Mouse (Mus musculus) liver, embryonic 14.5 days (tissue): ENCODE data around the gene 4930402H24Rik. TPM values are rescaled to one million over a fixed set of nuclear protein-coding genes. Genes with fewer than 3 reads are reported as not detected.

ENCODE experiments used
- ATAC-seq: fragments of 200-750 bp; cut with Nextera tagmentation; 2 replicates; pipeline ENCODE4 v1.8.0; 2017; ENCODE audit warnings: moderate number of reproducible peaks, mild to moderate bottlenecking, moderate library complexity; ENCODE audit not compliant: insufficient read depth
- DNase-seq, 3 experiments: peaks; one replicate each; pipeline ENCODE4 v3.0.0-alpha.2; 2012 to 2013; ENCODE audit warnings: low read depth in 3 of 3, low spot score in 3 of 3
- H3K27ac ChIP-seq: fragments of 300-500 bp; sonication (generic); 2 replicates; pipeline ENCODE4 v1.5.1; 2014; ENCODE audit warnings: moderate library complexity, mild to moderate bottlenecking, control low read depth, inconsistent platforms
- H3K27me3 ChIP-seq: fragments of 300-500 bp; sonication (generic); 2 replicates; pipeline ENCODE4 v1.6.1; 2014; ENCODE audit warnings: mild to moderate bottlenecking, low read length, moderate library complexity; ENCODE audit not compliant: control insufficient read depth, insufficient read depth
- H3K36me3 ChIP-seq: fragments of 300-500 bp; sonication (generic); replicated peaks from 2 replicates; pipeline ENCODE4 v1.6.1; 2014; ENCODE audit warnings: low read depth; ENCODE audit not compliant: control insufficient read depth, insufficient read depth
- H3K4me1 ChIP-seq, 2 experiments: fragments of 200-500 bp in 1 of 2; fragments of 300-500 bp in 1 of 2; sonication (generic) in 1 of 2; replicated peaks; 2 replicates each; pipeline ENCODE4 v1.6.1; 2012 to 2014; ENCODE audit warnings: antibody characterized with exemption in 1 of 2, inconsistent platforms in 1 of 2, low read length in 1 of 2; ENCODE audit not compliant: control insufficient read depth in 2 of 2, insufficient read depth in 2 of 2
- H3K4me2 ChIP-seq: fragments of 300-500 bp; sonication (generic); 2 replicates; pipeline ENCODE4 v1.6.1; 2014; ENCODE audit warnings: low read depth, mild to moderate bottlenecking, control low read depth, moderate library complexity
- H3K4me3 ChIP-seq, 2 experiments: fragments of 200-500 bp in 1 of 2; fragments of 300-500 bp in 1 of 2; sonication (generic) in 1 of 2; 2 replicates each; pipeline ENCODE4 v1.5.1; 2012 to 2014; ENCODE audit warnings: low read depth in 2 of 2, low read length in 2 of 2, mild to moderate bottlenecking in 2 of 2, control low read depth in 1 of 2, inconsistent platforms in 1 of 2, moderate library complexity in 1 of 2; ENCODE audit not compliant: insufficient read depth in 1 of 2
- H3K9ac ChIP-seq: fragments of 300-500 bp; sonication (generic); replicated peaks from 2 replicates; pipeline ENCODE4 v1.6.1; 2014; ENCODE audit warnings: mild to moderate bottlenecking, control low read depth, moderate library complexity
- H3K9me3 ChIP-seq: fragments of 300-500 bp; sonication (generic); 2 replicates; pipeline ENCODE4 v1.6.1; 2016; ENCODE audit warnings: low read length, mixed read lengths; ENCODE audit not compliant: control insufficient read depth
- CTCF ChIP-seq: IDR thresholded peaks from 2 replicates; pipeline ENCODE4 v1.5.1; 2016; ENCODE audit warnings: antibody characterized with exemption, low read depth, control low read depth
- EP300 ChIP-seq: IDR thresholded peaks from 2 replicates; pipeline ENCODE4 v1.6.1; 2016; ENCODE audit warnings: antibody characterized with exemption, low read depth
- WGBS: fragments of 180-500 bp; shearing (Covaris S2); extraction: QIAGEN DNeasy Blood & Tissue Kit; methylation state at CpG from one replicate; pipeline ENCODE4 v1.1.7; 2014; ENCODE audit not compliant: insufficient replicate concordance; 5-methylcytosine and 5-hydroxymethylcytosine counted together
- polyA plus RNA-seq, 2 experiments: library from polyadenylated mRNA; depleted of rRNA in 1 of 2; stranded (reverse) in 1 of 2; unstranded in 1 of 2; fragments of >200 nt; fragmentation: Nextera tagmentation in 1 of 2; extraction: Ambion mirVana in 1 of 2; gene quantifications; 2 replicates each; pipeline versions ENCODE4 v1.2.1 to v1.2.3; 2012 to 2014

The 4930402H24Rik gene
- polyA plus RNA-seq, 2 experiments = 4.4 to 6.9 TPM

DNA sequence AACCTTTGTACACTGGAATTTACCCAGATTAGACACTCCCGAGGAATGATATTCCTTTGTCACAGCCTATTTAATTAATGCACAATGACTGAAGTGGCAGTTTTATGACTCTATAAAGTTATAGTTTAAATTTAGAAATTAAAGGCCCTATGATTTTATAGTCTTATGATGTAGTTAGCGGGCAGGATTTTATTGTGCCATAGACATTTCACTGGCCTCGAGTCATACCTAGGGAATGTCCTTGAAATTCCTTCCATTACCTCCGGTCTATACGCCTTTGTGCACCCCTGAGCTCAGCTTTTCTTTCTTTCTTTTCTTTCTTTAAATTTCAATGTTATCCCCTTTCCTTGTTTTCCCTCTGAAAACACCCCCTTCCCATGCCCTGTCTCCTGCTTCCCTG lies 35.3 kb downstream of the 4930402H24Rik start:
- TF ChIP-seq EP300 (no peak), CTCF (no peak)
- H3K27me3 ChIP-seq = no peaks in the 10 kb centered on the region
- no peak overlapping the region for H3K4me2 ChIP-seq
- no peaks in the 10 kb centered on the region for H3K36me3 ChIP-seq
- H3K4me1 ChIP-seq = no peaks in the 10 kb centered on the region
- H3K9me3 ChIP-seq = no peaks in the 10 kb centered on the region
- ATAC-seq (no peak), DNase-seq (no peak)
- WGBS = 71% methylated on average over 5 of the region's 5 CpGs
- no peak overlapping the region for H3K9ac ChIP-seq
- H3K4me3 ChIP-seq = no peak overlapping the region
- no peak overlapping the region for H3K27ac ChIP-seq

DNA sequence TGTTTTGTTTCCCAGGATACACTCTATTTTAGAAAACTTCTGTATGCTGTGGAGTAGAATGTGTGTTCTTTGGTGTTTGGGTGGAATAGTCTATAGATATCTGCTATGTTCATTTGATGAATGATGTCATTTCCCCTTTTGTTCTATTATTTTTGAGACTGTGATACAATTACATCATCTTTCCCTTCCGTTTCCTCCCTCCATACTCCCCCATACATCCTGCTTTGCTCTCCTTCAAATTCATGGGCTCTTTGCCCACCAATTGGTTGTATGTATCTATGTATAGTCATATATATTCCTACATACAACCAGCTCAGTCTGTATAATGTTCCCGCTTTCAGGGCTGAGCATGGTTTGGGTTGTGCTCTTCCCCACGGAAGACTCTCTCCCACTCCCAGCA lies 44.1 kb downstream of the 4930402H24Rik start:
- Histone ChIP-seq H3K9me3 (no peaks in the 10 kb centered on the region), H3K9ac (no peak overlapping the region), H3K4me3 (no peak overlapping the region), H3K27me3 (no peaks in the 10 kb centered on the region), H3K27ac (no peak overlapping the region), H3K36me3 (no peaks in the 10 kb centered on the region), H3K4me2 (no peak overlapping the region), H3K4me1 (no peaks in the 10 kb centered on the region)
- 69% methylated on average over 3 of the region's 3 CpGs for WGBS
- no peak for TF ChIP-seq EP300
- no peak for ATAC-seq
- DNase-seq = no peak

DNA sequence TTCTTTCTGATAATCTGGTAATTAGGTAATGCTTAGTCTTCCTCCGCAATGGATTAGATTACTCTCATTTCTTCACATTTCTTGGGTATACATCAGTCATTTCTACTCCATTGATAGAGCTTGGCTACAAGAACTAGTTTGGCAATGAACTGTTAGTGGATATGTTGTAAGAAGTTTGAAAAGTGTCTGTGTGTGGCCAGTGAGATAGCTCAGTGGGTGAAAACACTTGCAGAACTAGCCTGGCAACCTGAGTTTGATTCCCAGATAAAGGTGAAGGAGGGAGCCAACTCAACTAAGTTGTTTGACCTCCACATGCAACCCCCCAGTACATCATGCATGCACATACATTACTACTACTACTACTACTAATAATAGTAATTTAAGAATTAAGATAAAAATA lies 53.2 kb downstream of the 4930402H24Rik start:
- no peaks in the 10 kb centered on the region; a peak in 1 of 4 replicates for H3K4me1 ChIP-seq
- H3K4me2 ChIP-seq = no peak overlapping the region
- H3K27ac ChIP-seq = no peak overlapping the region
- H3K36me3 ChIP-seq = no peaks in the 10 kb centered on the region
- ATAC-seq (no peak), DNase-seq (no peak)
- H3K27me3 ChIP-seq = no peaks in the 10 kb centered on the region
- H3K9me3 ChIP-seq = no peaks in the 10 kb centered on the region
- no peak overlapping the region for H3K9ac ChIP-seq
- no peak for TF ChIP-seq EP300
- no peak for TF ChIP-seq CTCF
- 74% methylated on average over 1 of the region's 1 CpGs for WGBS
- no peak overlapping the region for H3K4me3 ChIP-seq

DNA sequence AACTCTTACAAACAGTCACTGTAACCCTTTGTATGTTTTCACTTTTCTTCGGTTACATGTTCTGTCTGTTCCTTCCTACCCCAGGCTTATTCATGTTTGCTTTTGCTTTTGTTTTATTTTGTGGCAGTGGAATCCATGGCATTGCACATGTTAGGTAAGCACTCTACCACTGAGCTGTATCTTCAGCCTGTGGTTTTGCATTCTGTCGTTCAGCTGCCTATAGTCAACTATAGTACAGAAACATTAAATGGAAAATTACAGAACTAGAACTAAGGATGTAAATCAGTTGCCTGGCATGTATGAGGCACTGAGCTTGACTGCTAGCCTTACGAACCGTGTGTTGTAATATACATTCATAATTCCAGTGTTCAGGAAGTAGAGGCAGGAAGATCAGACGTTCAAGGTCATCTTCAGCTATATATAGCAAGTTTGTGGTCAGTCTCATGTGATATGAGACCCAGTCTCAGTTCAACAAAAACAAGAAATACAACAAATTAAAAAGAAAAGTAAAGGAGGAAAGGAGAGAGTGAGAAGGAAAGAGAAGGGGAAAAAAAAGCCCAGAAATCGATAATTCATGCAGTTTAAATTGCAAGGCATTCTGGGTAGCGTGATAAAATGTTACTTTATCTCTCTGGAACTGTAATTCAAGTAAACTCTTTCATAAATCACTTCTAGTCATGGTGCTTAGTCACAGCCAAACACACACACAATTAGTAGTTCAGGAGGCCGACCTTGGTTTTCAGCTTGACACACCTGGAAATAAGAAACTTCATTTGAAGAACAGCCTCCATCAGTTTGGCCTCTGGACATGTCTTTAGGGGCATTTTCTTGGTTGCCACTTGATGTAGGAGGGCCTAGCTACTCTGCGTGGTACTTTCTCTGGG lies 54.6 kb downstream of the 4930402H24Rik start:
- no peak for ATAC-seq
- no peak overlapping the region for H3K9ac ChIP-seq

DNA sequence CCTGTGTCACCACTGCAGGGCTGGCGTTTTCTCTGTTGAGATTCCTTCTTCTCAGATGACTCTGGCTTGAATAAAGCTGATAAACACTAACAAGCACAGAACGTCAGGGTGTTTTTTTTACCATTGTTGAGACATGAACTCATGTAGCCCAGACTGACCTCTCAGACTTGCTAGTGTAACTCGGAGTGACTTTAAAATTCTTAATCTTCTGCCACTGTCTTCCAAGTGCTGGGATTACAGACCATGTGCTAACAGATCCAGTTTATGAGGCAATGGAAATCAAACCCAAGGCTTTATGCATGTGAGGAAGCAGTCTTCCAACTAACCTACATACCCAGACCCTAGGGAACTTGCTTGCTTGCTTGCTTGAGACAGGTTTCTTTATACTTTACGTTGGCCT lies 56.5 kb downstream of the 4930402H24Rik start:
- H3K9me3 ChIP-seq = no peaks in the 10 kb centered on the region
- H3K27me3 ChIP-seq = no peaks in the 10 kb centered on the region
- no peak overlapping the region for H3K27ac ChIP-seq
- WGBS = 61% methylated on average over 4 of the region's 4 CpGs
- DNase-seq (no peak), ATAC-seq (no peak)
- no peak overlapping the region for H3K9ac ChIP-seq
- no peaks in the 10 kb centered on the region; a peak in 1 of 4 replicates for H3K4me1 ChIP-seq
- TF ChIP-seq EP300 (no peak), CTCF (no peak)
- no peaks in the 10 kb centered on the region for H3K36me3 ChIP-seq
- H3K4me3 ChIP-seq = no peak overlapping the region
- no peak overlapping the region for H3K4me2 ChIP-seq

More for the DNA sequence above, 54.6 kb downstream of the 4930402H24Rik start:
- H3K4me2 ChIP-seq = no peak overlapping the region
- no peaks in the 10 kb centered on the region for H3K9me3 ChIP-seq
- H3K27me3 ChIP-seq = no peaks in the 10 kb centered on the region
- no peak for DNase-seq
- no peaks in the 10 kb centered on the region; a peak in 1 of 4 replicates for H3K4me1 ChIP-seq
- no peak overlapping the region for H3K27ac ChIP-seq
- no peaks in the 10 kb centered on the region for H3K36me3 ChIP-seq
- 45% methylated on average over 9 of the region's 9 CpGs for WGBS
- no peak overlapping the region for H3K4me3 ChIP-seq
- no peak for TF ChIP-seq CTCF
- TF ChIP-seq EP300 = no peak
